Mouse (Mus musculus) kidney, adult 2 months (tissue): ENCODE results near the gene Slc5a4b.

ENCODE experiments used
- CTCF ChIP-seq: fragments of 200-500 bp; conservative IDR thresholded peaks from 2 replicates; pipeline ENCODE4 v1.5.1; 2011; ENCODE audit warnings: low read depth, mild to moderate bottlenecking, control low read depth, low read length, moderate library complexity, mixed read lengths; ENCODE audit not compliant: insufficient read depth, insufficient read length
- POLR2A ChIP-seq: fragments of 200-500 bp; IDR thresholded peaks from one replicate; pipeline ENCODE4 v1.6.1; 2011; ENCODE audit warnings: low read depth, low read length, control low read depth

GRCm38 (mm10) chr10:76120124-76120711, 9.5 kb upstream of the Slc5a4b start:
- TF ChIP-seq CTCF (no peak), POLR2A (no peak)
